Mouse (Mus musculus) hindbrain, embryonic 12.5 days (tissue): Measurements from ENCODE around the gene Wfdc11. TPM values are rescaled to one million over a fixed set of nuclear protein-coding genes. Genes with fewer than 3 reads are reported as not detected.
"Not testable (repeated sequence)": the region's sequence is repeated elsewhere in the genome, so short reads cannot be mapped to it uniquely, and the experiment has no call there.

Experiments used
- ATAC-seq: fragments of 200-750 bp; cut with Nextera tagmentation; 2 replicates; pipeline ENCODE4 v1.8.0; 2017; ENCODE audit warnings: moderate TSS enrichment; ENCODE audit not compliant: low FRiP score
- H3K27ac ChIP-seq: fragments of 300-500 bp; sonication (generic); 2 replicates; pipeline ENCODE4 v1.5.1; 2016; ENCODE audit warnings: mild to moderate bottlenecking
- H3K27me3 ChIP-seq: fragments of 300-500 bp; sonication (generic); 2 replicates; pipeline ENCODE4 v1.6.1; 2016; ENCODE audit warnings: mild to moderate bottlenecking
- H3K36me3 ChIP-seq: fragments of 300-500 bp; sonication (generic); 2 replicates; pipeline ENCODE4 v1.6.1; 2016; ENCODE audit warnings: mild to moderate bottlenecking
- H3K4me1 ChIP-seq: fragments of 300-500 bp; sonication (generic); 2 replicates; pipeline ENCODE4 v1.6.1; 2016
- H3K4me2 ChIP-seq: fragments of 300-500 bp; sonication (generic); replicated peaks from 2 replicates; pipeline ENCODE4 v1.6.1; 2016; ENCODE audit warnings: mild to moderate bottlenecking
- H3K4me3 ChIP-seq: fragments of 300-500 bp; sonication (generic); 2 replicates; pipeline ENCODE4 v1.5.1; 2016; ENCODE audit warnings: mild to moderate bottlenecking
- H3K9ac ChIP-seq: fragments of 300-500 bp; sonication (generic); 2 replicates; pipeline ENCODE4 v1.6.1; 2016; ENCODE audit warnings: mild to moderate bottlenecking, moderate library complexity
- H3K9me3 ChIP-seq: fragments of 300-500 bp; sonication (generic); replicated peaks from 2 replicates; pipeline ENCODE4 v1.6.1; 2016; ENCODE audit warnings: mild to moderate bottlenecking
- WGBS: fragments of 180-500 bp; shearing (Covaris S2); methylation state at CpG from one replicate; pipeline ENCODE4 v1.1.7; 2016; 5-methylcytosine and 5-hydroxymethylcytosine counted together
- polyA plus RNA-seq: library from polyadenylated mRNA; unstranded; fragments of >200 nt; fragmentation: Nextera tagmentation; extraction: Ambion mirVana; gene quantifications from 2 replicates; pipeline ENCODE4 v1.2.1, GENCODE M21; 2016

Wfdc11 gene
- polyA plus RNA-seq, 1 experiment from 2014 or later: not detected

GRCm38 (mm10) chr2:164621775-164622174 is 52.1 kb downstream of the Wfdc11 start:
- 89% methylated on average over 4 of the region's 4 CpGs for WGBS
- no peaks in the 10 kb centered on the region for H3K27me3 ChIP-seq
- H3K27ac ChIP-seq: no peak overlapping the region
- no peak for ATAC-seq
- no peak overlapping the region for H3K4me3 ChIP-seq
- H3K4me1 ChIP-seq: no peaks in the 10 kb centered on the region
- no peaks in the 10 kb centered on the region for H3K36me3 ChIP-seq
- no peaks in the 10 kb centered on the region for H3K9me3 ChIP-seq
- no peak overlapping the region for H3K9ac ChIP-seq
- no peak overlapping the region for H3K4me2 ChIP-seq

GRCm38 (mm10) chr2:164619050-164619449 is 54.8 kb downstream of the Wfdc11 start:
- Histone ChIP-seq H3K9ac (no peak overlapping the region), H3K27ac (no peak overlapping the region), H3K27me3 (no peaks in the 10 kb centered on the region), H3K36me3 (no peaks in the 10 kb centered on the region), H3K4me2 (no peak overlapping the region), H3K4me3 (no peak overlapping the region), H3K4me1 (no peaks in the 10 kb centered on the region), H3K9me3 (no peaks in the 10 kb centered on the region)
- ATAC-seq: no peak
- WGBS: 87% methylated on average over 5 of the region's 5 CpGs

GRCm38 (mm10) chr2:164615386-164615785 is 58.5 kb downstream of the Wfdc11 start:
- no peak overlapping the region for H3K4me3 ChIP-seq
- H3K9ac ChIP-seq: no peak overlapping the region
- no peaks in the 10 kb centered on the region for H3K9me3 ChIP-seq
- H3K27ac ChIP-seq: no peak overlapping the region
- no peaks in the 10 kb centered on the region for H3K27me3 ChIP-seq
- H3K36me3 ChIP-seq: no peaks in the 10 kb centered on the region
- WGBS: 96% methylated on average over 3 of the region's 3 CpGs
- ATAC-seq: no peak
- no peak overlapping the region for H3K4me2 ChIP-seq
- H3K4me1 ChIP-seq: no peaks in the 10 kb centered on the region

- not testable (repeated sequence) for H3K4me3 ChIP-seq, H3K9ac ChIP-seq, H3K27ac ChIP-seq, H3K27me3 ChIP-seq, H3K4me1 ChIP-seq, H3K36me3 ChIP-seq, H3K9me3 ChIP-seq, ATAC-seq, H3K4me2 ChIP-seq
- WGBS: 69% methylated on average over 8 of the region's 8 CpGs
These were observed 60.4 kb downstream of the Wfdc11 start, which contains the start of the genes Wfdc6b and Wfdc8 for GRCm38 (mm10) chr2:164613471-164613870. Gene Wfdc6b (plus strand): TSS chr2:164613522. Gene Wfdc8 (minus strand): TSS chr2:164613626.

Other genes with a start within 250 kb of the Wfdc11 start
- gene Sdc4, start 230.2 kb downstream of the Wfdc11 start, polyA plus RNA-seq: 17.6 and 18.8 TPM in 2 replicates
- 65.1 and 71.5 TPM in 2 replicates for gene Sys1, start 217.1 kb downstream of the Wfdc11 start, polyA plus RNA-seq
- gene Gm20458, start 213.1 kb downstream of the Wfdc11 start, polyA plus RNA-seq: 1.2 and 5.7 TPM in 2 replicates
- not detected in 2 replicates for gene Trp53tg5, start 200.4 kb downstream of the Wfdc11 start, polyA plus RNA-seq
- gene Dbndd2, start 188.0 kb downstream of the Wfdc11 start, polyA plus RNA-seq: 5.1 and 7.2 TPM in 2 replicates
- 48.9 and 53.3 TPM in 2 replicates for gene Pigt, start 176.6 kb downstream of the Wfdc11 start, polyA plus RNA-seq
- gene Wfdc2, start 111.7 kb downstream of the Wfdc11 start, polyA plus RNA-seq: 21.0 and 48.2 TPM in 2 replicates
- gene Spint3, start 100.6 kb downstream of the Wfdc11 start, polyA plus RNA-seq: not detected in 2 replicates
- not detected in 2 replicates for gene Wfdc6a, start 88.6 kb downstream of the Wfdc11 start, polyA plus RNA-seq
- gene Eppin, start 80.5 kb downstream of the Wfdc11 start, polyA plus RNA-seq: not detected in 2 replicates
- not detected in 2 replicates for gene Wfdc6b, start 60.6 kb downstream of the Wfdc11 start, polyA plus RNA-seq
- not detected in 2 replicates for gene Wfdc8, start 60.5 kb downstream of the Wfdc11 start, polyA plus RNA-seq
- gene Wfdc16, start 35.3 kb downstream of the Wfdc11 start, polyA plus RNA-seq: not detected in 2 replicates
- gene Wfdc10, start 18.0 kb downstream of the Wfdc11 start, polyA plus RNA-seq: not detected in 2 replicates
- not detected in 2 replicates for gene Wfdc9, start 17.5 kb downstream of the Wfdc11 start, polyA plus RNA-seq
- gene Wfdc13, start 11.0 kb upstream of the Wfdc11 start, polyA plus RNA-seq: not detected in 2 replicates
- gene Spint4, start 24.4 kb upstream of the Wfdc11 start, polyA plus RNA-seq: not detected in 2 replicates
- not detected in 2 replicates for gene Spint5, start 41.2 kb upstream of the Wfdc11 start, polyA plus RNA-seq
- gene Wfdc3, start 71.8 kb upstream of the Wfdc11 start, polyA plus RNA-seq: 1.0 and 1.2 TPM in 2 replicates
- 85.3 and 89.7 TPM in 2 replicates for gene Dnttip1, start 71.9 kb upstream of the Wfdc11 start, polyA plus RNA-seq
- 296 and 341 TPM in 2 replicates for gene Ube2c, start 95.8 kb upstream of the Wfdc11 start, polyA plus RNA-seq
- gene Tnnc2, start 105.9 kb upstream of the Wfdc11 start, polyA plus RNA-seq: 4.9 and 31.3 TPM in 2 replicates
- gene Snx21, start 111.7 kb upstream of the Wfdc11 start, polyA plus RNA-seq: 15.0 and 15.7 TPM in 2 replicates
- 15.3 and 17.0 TPM in 2 replicates for gene Acot8, start 130.8 kb upstream of the Wfdc11 start, polyA plus RNA-seq
- gene Zswim3, start 131.0 kb upstream of the Wfdc11 start, polyA plus RNA-seq: 11.9 and 12.2 TPM in 2 replicates
- gene Zswim1, start 148.6 kb upstream of the Wfdc11 start, polyA plus RNA-seq: 21.4 and 22.3 TPM in 2 replicates
- gene Spata25, start 154.4 kb upstream of the Wfdc11 start, polyA plus RNA-seq: not detected in 2 replicates
- gene Ctsa, start 158.8 kb upstream of the Wfdc11 start, polyA plus RNA-seq: 108 and 112 TPM in 2 replicates
- 5.5 and 6.1 TPM in 2 replicates for gene Neurl2, start 159.4 kb upstream of the Wfdc11 start, polyA plus RNA-seq
- 77.3 and 78.5 TPM in 2 replicates for gene Pltp, start 183.6 kb upstream of the Wfdc11 start, polyA plus RNA-seq
- gene Pcif1, start 205.2 kb upstream of the Wfdc11 start, polyA plus RNA-seq: 85.2 and 87.6 TPM in 2 replicates
- gene Zfp335, start 237.7 kb upstream of the Wfdc11 start, polyA plus RNA-seq: 17.3 and 18.2 TPM in 2 replicates